Mouse (Mus musculus): ENCODE data around the gene Hspb7. TPM values are rescaled to one million over a fixed set of nuclear protein-coding genes. Genes with fewer than 3 reads are reported as not detected.

Gene Hspb7
- not detected in 2 replicates for polyA plus RNA-seq (2016; fragmentation: Nextera tagmentation; extraction: Ambion mirVana)

DNA sequence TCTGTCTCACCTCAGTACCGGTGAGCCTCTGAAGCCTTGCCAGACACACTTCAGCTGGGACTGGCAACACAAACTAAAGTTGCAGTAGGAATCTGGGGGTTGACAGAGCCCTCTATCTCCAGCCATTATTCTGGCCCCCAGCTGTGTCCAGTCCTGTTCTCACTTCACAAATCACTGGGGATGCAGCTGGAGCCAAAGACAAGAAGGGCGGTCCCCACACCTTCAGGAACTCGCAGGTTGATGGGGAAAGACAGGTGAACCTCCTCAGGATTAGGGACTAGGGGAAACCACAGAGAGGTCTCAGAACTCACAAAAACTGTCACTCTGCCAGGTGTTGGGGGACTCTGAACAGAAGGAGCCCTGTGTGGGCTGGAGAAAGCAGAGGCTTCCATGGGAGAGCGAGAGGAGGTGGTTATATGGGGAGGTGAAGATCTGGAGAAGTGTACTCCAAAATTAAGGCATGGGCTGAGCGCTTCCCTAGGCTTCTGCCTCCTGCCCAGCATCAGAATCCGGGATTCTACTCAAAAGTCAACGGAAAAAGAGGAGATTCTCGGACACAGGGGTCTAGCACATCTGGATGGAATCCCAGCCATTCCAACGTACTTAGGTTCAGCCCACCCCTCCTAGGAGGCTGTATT lies at the start of gene Hspb7:
Gene Hspb7, plus strand, starts transcription at position 588 of the 638 bp plus-strand sequence.
- no peak within 1 kb of the TSS for H3K4me3 ChIP-seq
- 60% methylated on average over 9 of the region's 9 CpGs for WGBS
- H3K27me3 ChIP-seq (ENCODE audit: low read depth, poor library complexity, severe bottlenecking): peaks cover 42% of the 10 kb centered on the region
- H3K36me3 ChIP-seq: no peaks in the 10 kb centered on the region
- H3K4me1 ChIP-seq: peaks cover 12% of the 10 kb centered on the region
- no peak for DNase-seq (ENCODE audit: low spot score)
- no peak within 1 kb of the TSS for H3K27ac ChIP-seq (replicated peaks)
- H3K9me3 ChIP-seq (replicated peaks): no peaks in the 10 kb centered on the region

- Histone ChIP-seq H3K4me1 (peaks cover 13% of the 10 kb centered on the region), H3K27ac (replicated peaks) (no peak overlapping the region), H3K27me3 (ENCODE audit: low read depth, poor library complexity, severe bottlenecking) (peaks cover 44% of the 10 kb centered on the region), H3K36me3 (no peaks in the 10 kb centered on the region), H3K4me3 (no peak overlapping the region), H3K9me3 (replicated peaks) (no peaks in the 10 kb centered on the region)
- DNase-seq (ENCODE audit: low spot score): no peak
- 93% methylated on average over 5 of the region's 5 CpGs for whole genome bisulfite sequencing
These were observed 48.2 kb upstream of the Hspb7 start for GRCm38 (mm10) chr4:141372426-141372825.

DNA sequence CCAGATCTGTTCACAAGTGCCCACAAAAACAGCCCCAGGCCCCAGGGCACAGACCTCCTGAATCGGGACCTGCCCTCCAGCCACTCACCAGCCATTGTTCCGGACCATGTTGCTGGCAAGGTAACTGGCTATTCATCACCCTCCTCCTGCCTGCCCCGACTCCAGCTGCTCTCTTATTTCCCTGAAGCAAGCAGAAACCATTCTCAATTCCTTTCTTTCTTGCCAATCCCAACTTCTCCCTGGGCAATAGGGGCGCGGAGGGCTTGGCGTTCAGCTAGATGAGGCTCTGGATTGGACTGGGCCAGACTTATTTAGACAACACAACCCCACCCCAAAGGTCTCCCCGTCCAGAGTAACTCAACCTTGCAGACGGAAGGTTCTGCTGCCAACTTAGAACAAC lies 40.9 kb upstream of the Hspb7 start:
- no peaks in the 10 kb centered on the region for H3K9me3 ChIP-seq (replicated peaks)
- no peaks in the 10 kb centered on the region for H3K36me3 ChIP-seq
- H3K4me1 ChIP-seq: peaks cover 27% of the 10 kb centered on the region
- H3K27ac ChIP-seq (replicated peaks): no peak overlapping the region
- DNase-seq (ENCODE audit: low spot score): no peak
- no peak overlapping the region for H3K4me3 ChIP-seq
- peaks cover 52% of the 10 kb centered on the region for H3K27me3 ChIP-seq (ENCODE audit: low read depth, poor library complexity, severe bottlenecking)
- 74% methylated on average over 8 of the region's 8 CpGs for WGBS

GRCm38 (mm10) chr4:141382406-141382805 lies 38.2 kb upstream of the Hspb7 start:
- peak; percentile 38 for DNase-seq (ENCODE audit: low spot score)
- Histone ChIP-seq H3K4me1 (peaks cover 33% of the 10 kb centered on the region), H3K4me3 (peak overlapping the region; percentile 53), H3K36me3 (no peaks in the 10 kb centered on the region), H3K27ac (replicated peaks) (no peak overlapping the region; the same call in 1 of the 2 replicates), H3K9me3 (replicated peaks) (no peaks in the 10 kb centered on the region), H3K27me3 (ENCODE audit: low read depth, poor library complexity, severe bottlenecking) (peaks cover 59% of the 10 kb centered on the region)
- WGBS: 1% methylated on average over 25 of the region's 25 CpGs

DNA sequence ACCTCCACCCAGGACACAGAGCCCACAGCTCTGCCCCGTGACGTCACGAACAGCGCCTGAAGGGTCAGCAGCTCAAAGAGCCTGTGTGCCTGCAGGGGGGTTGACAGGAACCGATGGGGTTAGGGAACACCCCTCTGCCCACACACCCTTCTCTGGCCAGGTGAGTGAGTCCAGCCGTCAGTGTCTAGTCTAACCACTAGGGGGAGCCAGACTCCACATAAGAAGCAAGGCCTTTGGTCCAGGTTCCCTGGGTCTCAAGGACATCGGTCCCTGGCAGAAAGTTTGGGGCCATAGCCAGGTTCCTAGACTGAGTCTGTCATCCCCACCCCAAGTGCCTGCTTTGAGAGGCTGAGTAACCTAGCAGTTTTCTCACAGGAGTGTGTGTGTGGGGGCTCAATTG lies 35.3 kb upstream of the Hspb7 start:
- Histone ChIP-seq H3K9me3 (replicated peaks) (no peaks in the 10 kb centered on the region), H3K27me3 (ENCODE audit: low read depth, poor library complexity, severe bottlenecking) (peaks cover 50% of the 10 kb centered on the region), H3K4me3 (no peak overlapping the region), H3K36me3 (no peaks in the 10 kb centered on the region), H3K4me1 (peaks cover 33% of the 10 kb centered on the region), H3K27ac (replicated peaks) (no peak overlapping the region)
- peak; percentile 71 for DNase-seq (ENCODE audit: low spot score)
- under 1% methylated on average over 7 of the region's 7 CpGs for WGBS

- no peak for DNase-seq (ENCODE audit: low spot score)
- no peak overlapping the region for H3K4me3 ChIP-seq
- no peak overlapping the region for H3K27ac ChIP-seq (replicated peaks)
- peaks cover 42% of the 10 kb centered on the region for H3K27me3 ChIP-seq (ENCODE audit: low read depth, poor library complexity, severe bottlenecking)
- H3K4me1 ChIP-seq: peaks cover 33% of the 10 kb centered on the region
- H3K36me3 ChIP-seq: no peaks in the 10 kb centered on the region
- 72% methylated on average over 7 of the region's 7 CpGs for WGBS
- H3K9me3 ChIP-seq (replicated peaks): no peaks in the 10 kb centered on the region
These were observed 34.4 kb upstream of the Hspb7 start for GRCm38 (mm10) chr4:141386150-141386549.

- H3K9me3 ChIP-seq (replicated peaks): no peaks in the 10 kb centered on the region
- H3K36me3 ChIP-seq: no peaks in the 10 kb centered on the region
- peaks cover 31% of the 10 kb centered on the region for H3K27me3 ChIP-seq (ENCODE audit: low read depth, poor library complexity, severe bottlenecking)
- 19% methylated on average over 5 of the region's 5 CpGs for WGBS
- peaks cover 30% of the 10 kb centered on the region for H3K4me1 ChIP-seq
- peak overlapping the region; percentile 61; the same call in 1 of the 2 replicates for H3K27ac ChIP-seq (replicated peaks)
- DNase-seq (ENCODE audit: low spot score): peak; percentile 78
- no peak overlapping the region for H3K4me3 ChIP-seq
These were observed 33.3 kb upstream of the Hspb7 start for GRCm38 (mm10) chr4:141387093-141387784.

DNA sequence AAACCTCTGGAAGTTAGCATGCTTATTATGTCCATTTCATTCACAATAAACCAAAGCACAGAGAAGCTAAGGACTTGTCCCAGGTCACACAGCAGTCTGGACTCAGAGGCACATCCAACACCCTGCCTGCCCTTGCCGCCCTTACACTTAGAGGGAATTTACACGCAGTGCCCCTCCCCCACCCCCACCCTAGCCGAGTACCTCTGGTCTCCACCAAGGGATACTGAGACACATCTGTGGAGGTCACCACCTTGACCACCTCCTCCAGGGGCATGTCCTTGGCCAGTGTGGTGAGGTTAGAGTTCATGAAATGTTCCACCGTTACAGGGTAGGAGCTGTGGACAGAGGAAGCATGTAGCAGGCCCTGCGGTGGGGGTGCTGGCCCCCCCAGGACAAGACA lies 32.6 kb upstream of the Hspb7 start:
- no peak overlapping the region for H3K27ac ChIP-seq (replicated peaks)
- H3K27me3 ChIP-seq (ENCODE audit: low read depth, poor library complexity, severe bottlenecking): peaks cover 24% of the 10 kb centered on the region
- DNase-seq (ENCODE audit: low spot score): no peak
- no peaks in the 10 kb centered on the region for H3K9me3 ChIP-seq (replicated peaks)
- H3K4me1 ChIP-seq: peaks cover 23% of the 10 kb centered on the region
- H3K4me3 ChIP-seq: no peak overlapping the region
- 70% methylated on average over 5 of the region's 5 CpGs for WGBS
- H3K36me3 ChIP-seq: no peaks in the 10 kb centered on the region

GRCm38 (mm10) chr4:141389366-141390150 lies 31.0 kb upstream of the Hspb7 start:
- H3K9me3 ChIP-seq (replicated peaks): no peaks in the 10 kb centered on the region
- peaks cover 12% of the 10 kb centered on the region for H3K27me3 ChIP-seq (ENCODE audit: low read depth, poor library complexity, severe bottlenecking)
- no peaks in the 10 kb centered on the region for H3K36me3 ChIP-seq
- peaks cover 8% of the 10 kb centered on the region for H3K4me1 ChIP-seq
- no peak overlapping the region for H3K4me3 ChIP-seq
- 72% methylated on average over 18 of the region's 18 CpGs for WGBS
- no peak overlapping the region for H3K27ac ChIP-seq (replicated peaks)
- DNase-seq (ENCODE audit: low spot score): no peak

- Histone ChIP-seq H3K27me3 (ENCODE audit: low read depth, poor library complexity, severe bottlenecking) (peaks cover 22% of the 10 kb centered on the region), H3K4me1 (peaks cover 8% of the 10 kb centered on the region), H3K36me3 (no peaks in the 10 kb centered on the region), H3K27ac (replicated peaks) (no peak overlapping the region), H3K9me3 (replicated peaks) (no peaks in the 10 kb centered on the region), H3K4me3 (no peak overlapping the region)
- 84% methylated on average over 12 of the region's 12 CpGs for WGBS
- DNase-seq (ENCODE audit: low spot score): no peak
These were observed 29.3 kb upstream of the Hspb7 start for GRCm38 (mm10) chr4:141391293-141391692.

GRCm38 (mm10) chr4:141394751-141395150 lies 25.8 kb upstream of the Hspb7 start:
- Histone ChIP-seq H3K4me3 (peak overlapping the region; percentile 23; the same call in 1 of the 2 replicates), H3K4me1 (peaks cover 8% of the 10 kb centered on the region), H3K36me3 (no peaks in the 10 kb centered on the region), H3K9me3 (replicated peaks) (no peaks in the 10 kb centered on the region), H3K27me3 (ENCODE audit: low read depth, poor library complexity, severe bottlenecking) (peaks cover 40% of the 10 kb centered on the region), H3K27ac (replicated peaks) (0 out of 2 replicates have a peak overlapping the region, but pooled peaks have one; percentile 46)
- WGBS: 18% methylated on average over 16 of the region's 16 CpGs
- no peak for DNase-seq (ENCODE audit: low spot score)

DNA sequence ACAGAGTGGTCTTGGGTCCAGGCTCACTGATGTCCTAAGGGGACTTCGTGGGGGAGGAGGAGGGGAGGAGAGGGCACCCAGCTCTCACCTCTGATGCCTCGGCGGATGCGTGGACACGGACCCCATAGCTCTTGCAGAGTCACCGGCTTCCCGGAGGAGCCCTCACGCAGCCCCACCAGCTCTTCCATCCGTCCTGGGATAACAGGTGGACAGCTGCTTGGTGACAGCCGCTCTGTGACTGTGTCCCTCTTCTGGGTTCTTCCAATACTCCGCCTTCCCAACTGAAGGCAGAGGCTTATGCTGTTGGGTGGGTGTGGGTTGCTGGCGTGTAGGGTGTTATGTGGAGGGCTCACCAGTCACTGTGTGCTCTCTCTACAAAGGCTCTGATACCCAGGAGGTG lies 22.7 kb upstream of the Hspb7 start:
- Histone ChIP-seq H3K4me3 (no peak overlapping the region), H3K27me3 (ENCODE audit: low read depth, poor library complexity, severe bottlenecking) (peaks cover 40% of the 10 kb centered on the region), H3K36me3 (no peaks in the 10 kb centered on the region), H3K27ac (replicated peaks) (no peak overlapping the region), H3K4me1 (peaks cover 8% of the 10 kb centered on the region), H3K9me3 (replicated peaks) (no peaks in the 10 kb centered on the region)
- WGBS: 77% methylated on average over 12 of the region's 12 CpGs
- no peak for DNase-seq (ENCODE audit: low spot score)
